Mouse (Mus musculus): ENCODE measurements around the gene Aig1. TPM values are rescaled to one million over a fixed set of nuclear protein-coding genes. Genes with fewer than 3 reads are reported as not detected.

Gene Aig1
- polyA plus RNA-seq, 1 experiment, result 0.30 TPM

DNA sequence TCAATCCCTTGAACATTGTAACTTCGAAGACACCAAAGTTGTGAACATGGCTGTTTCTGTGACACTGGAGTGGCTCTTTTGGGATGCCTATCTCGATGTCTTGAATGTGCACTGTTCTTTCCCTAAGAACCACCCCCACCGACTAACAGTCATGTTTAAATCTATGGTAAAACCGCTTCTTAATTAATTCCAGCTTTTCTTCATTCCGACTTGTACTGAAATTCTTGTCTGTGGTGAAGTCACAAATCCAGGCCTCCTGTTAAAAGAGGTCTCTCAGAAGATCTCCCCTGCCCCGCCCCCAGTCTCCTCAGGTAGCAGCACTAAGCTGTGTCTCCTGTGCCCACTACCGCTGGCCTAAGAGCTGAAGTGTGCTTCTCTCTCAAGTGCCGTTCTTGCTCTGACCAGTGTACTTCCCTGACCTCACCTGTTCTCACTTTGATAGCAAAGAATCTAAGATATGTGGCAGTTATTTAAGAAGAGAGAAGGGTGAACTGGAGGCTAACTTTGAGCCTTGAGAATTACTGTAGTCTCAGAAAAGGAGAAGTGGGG lies 157.4 kb downstream of the Aig1 start:
- Histone ChIP-seq H3K9me3 (ENCODE audit: control insufficient read depth, low read length) (no peaks in the 10 kb centered on the region), H3K4me1 (ENCODE audit: control insufficient read depth) (no peaks in the 10 kb centered on the region), H3K36me3 (ENCODE audit: control insufficient read depth) (no peaks in the 10 kb centered on the region), H3K4me3 (replicated peaks) (no peak overlapping the region), H3K27me3 (ENCODE audit: control insufficient read depth) (no peaks in the 10 kb centered on the region)
- no peak for TF ChIP-seq TAL1 (IDR thresholded peaks at IDR 0.05; ENCODE audit: low read length)
- no peak for TF ChIP-seq GATA1 (IDR thresholded peaks at IDR 0.05; ENCODE audit: low read length)

DNA sequence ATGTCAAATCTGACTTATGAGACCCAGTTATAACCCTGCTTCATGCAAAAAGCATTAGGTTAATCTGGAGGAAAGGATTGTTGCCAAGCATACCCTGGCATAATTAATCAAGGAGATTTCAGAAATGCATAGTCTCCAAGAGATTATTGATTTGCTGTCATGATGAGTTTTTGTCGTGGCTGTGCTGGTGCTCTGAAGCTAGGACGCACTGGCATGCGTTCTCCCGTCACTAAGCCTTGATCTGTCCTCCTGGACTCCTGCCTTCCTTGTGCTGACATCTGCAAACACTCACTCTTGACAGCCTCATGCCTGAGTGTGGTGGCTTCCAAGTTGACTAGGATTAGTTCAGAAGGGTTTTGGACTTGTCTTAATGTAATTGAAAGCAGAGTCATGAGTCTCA lies 163.0 kb downstream of the Aig1 start:
- TF ChIP-seq GATA1 (IDR thresholded peaks at IDR 0.05; ENCODE audit: low read length), result no peak
- TF ChIP-seq TAL1 (IDR thresholded peaks at IDR 0.05; ENCODE audit: low read length), result no peak
- Histone ChIP-seq H3K9me3 (ENCODE audit: control insufficient read depth, low read length) (no peaks in the 10 kb centered on the region), H3K4me1 (ENCODE audit: control insufficient read depth) (no peaks in the 10 kb centered on the region), H3K36me3 (ENCODE audit: control insufficient read depth) (no peaks in the 10 kb centered on the region), H3K27me3 (ENCODE audit: control insufficient read depth) (no peaks in the 10 kb centered on the region), H3K4me3 (replicated peaks) (no peak overlapping the region)

DNA sequence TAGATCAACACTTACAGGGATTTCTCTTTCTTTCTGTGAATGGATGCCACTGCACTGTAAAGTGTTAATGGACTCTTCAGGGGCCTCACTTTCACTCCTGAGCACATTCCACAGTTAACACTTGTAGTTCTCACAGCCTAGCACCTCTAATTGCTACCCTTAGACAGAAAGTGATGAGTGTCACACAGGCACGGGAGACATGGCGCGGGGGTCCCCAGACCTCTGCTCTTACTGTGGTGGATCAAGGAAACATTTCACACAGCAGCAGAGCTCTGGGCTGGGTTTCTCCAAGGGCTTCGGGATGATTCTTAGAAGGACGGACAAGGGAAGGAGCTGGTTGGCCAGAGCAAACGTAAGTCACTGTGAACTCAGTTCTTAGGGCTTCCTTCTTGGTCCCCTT lies 166.1 kb downstream of the Aig1 start:
- no peaks in the 10 kb centered on the region for H3K27me3 ChIP-seq (ENCODE audit: control insufficient read depth)
- TF ChIP-seq GATA1 (IDR thresholded peaks at IDR 0.05; ENCODE audit: low read length) (no peak), TAL1 (IDR thresholded peaks at IDR 0.05; ENCODE audit: low read length) (no peak)
- no peaks in the 10 kb centered on the region for H3K4me1 ChIP-seq (ENCODE audit: control insufficient read depth)
- H3K4me3 ChIP-seq (replicated peaks), result no peak overlapping the region
- H3K36me3 ChIP-seq (ENCODE audit: control insufficient read depth), result no peaks in the 10 kb centered on the region
- no peaks in the 10 kb centered on the region for H3K9me3 ChIP-seq (ENCODE audit: control insufficient read depth, low read length)

DNA sequence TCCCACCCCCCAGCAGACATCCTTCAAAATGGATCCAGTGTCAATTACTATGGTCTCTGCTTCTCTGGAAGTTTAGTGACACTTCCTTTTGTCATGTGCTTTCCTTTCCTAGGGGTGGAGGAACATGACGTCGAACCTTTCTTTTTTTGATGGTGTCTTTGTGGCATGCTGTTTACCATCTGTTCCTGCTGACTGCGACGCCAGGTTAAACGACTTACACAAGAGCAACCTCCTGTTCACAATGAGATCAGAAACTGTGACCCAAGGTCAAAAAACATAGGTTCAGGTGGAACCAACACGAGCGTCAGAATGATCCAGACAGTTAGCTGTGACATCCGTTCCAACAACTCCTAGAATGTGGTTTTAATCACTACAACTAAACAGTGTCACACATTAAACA lies 166.7 kb downstream of the Aig1 start:
- H3K27me3 ChIP-seq (ENCODE audit: control insufficient read depth), result no peaks in the 10 kb centered on the region

DNA sequence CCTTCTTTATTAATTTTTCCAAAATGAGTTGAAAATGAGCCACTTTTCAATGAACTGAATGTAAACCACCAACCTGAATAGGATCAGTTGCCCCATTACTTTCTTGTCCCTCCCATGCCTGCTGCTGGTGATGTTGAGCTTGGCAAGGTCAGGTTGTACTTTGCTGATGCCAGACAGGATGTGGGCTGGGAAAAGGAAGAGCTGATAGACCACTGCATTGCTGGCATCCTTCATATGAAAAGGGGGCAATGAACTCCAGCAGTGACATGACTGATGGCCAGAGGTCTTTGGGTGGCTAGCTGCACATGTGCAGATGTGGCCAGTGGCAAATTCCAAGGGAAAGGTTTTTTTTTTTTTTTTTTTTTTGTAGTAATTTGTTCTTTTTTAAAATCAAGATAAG lies 172.5 kb downstream of the Aig1 start:
- TF ChIP-seq GATA1 (IDR thresholded peaks at IDR 0.05; ENCODE audit: low read length) (no peak), TAL1 (IDR thresholded peaks at IDR 0.05; ENCODE audit: low read length) (no peak)
- no peaks in the 10 kb centered on the region for H3K27me3 ChIP-seq (ENCODE audit: control insufficient read depth)
- H3K36me3 ChIP-seq (ENCODE audit: control insufficient read depth), result no peaks in the 10 kb centered on the region
- no peaks in the 10 kb centered on the region for H3K9me3 ChIP-seq (ENCODE audit: control insufficient read depth, low read length)
- H3K4me1 ChIP-seq (ENCODE audit: control insufficient read depth), result no peaks in the 10 kb centered on the region
- H3K4me3 ChIP-seq (replicated peaks), result no peak overlapping the region

More for the DNA sequence above, 166.7 kb downstream of the Aig1 start:
- H3K36me3 ChIP-seq (ENCODE audit: control insufficient read depth), result no peaks in the 10 kb centered on the region
- TF ChIP-seq TAL1 (IDR thresholded peaks at IDR 0.05; ENCODE audit: low read length), result no peak
- no peak for TF ChIP-seq GATA1 (IDR thresholded peaks at IDR 0.05; ENCODE audit: low read length)
- H3K4me1 ChIP-seq (ENCODE audit: control insufficient read depth), result no peaks in the 10 kb centered on the region
- H3K4me3 ChIP-seq (replicated peaks), result no peak overlapping the region
- no peaks in the 10 kb centered on the region for H3K9me3 ChIP-seq (ENCODE audit: control insufficient read depth, low read length)

DNA sequence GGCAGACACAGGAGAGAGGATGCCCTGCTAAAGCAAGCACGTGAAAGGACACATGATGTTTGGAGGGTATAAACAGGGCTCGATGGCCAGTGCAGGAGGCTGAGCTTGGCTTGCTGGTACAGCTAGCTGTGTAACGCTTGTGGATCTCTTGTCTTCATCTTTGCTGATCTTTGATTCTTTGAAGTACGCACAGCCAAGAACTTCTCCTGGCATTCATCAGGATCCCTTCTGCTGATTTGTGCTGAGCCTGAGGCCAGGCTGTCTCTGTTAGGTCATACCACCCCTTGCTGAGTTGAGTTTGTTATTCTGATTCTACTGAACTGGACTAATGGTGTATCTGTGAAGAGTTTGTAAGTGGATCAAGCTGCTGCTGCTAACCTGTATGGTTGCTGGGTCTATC lies 175.5 kb downstream of the Aig1 start:
- Histone ChIP-seq H3K27me3 (ENCODE audit: control insufficient read depth) (no peaks in the 10 kb centered on the region), H3K4me3 (replicated peaks) (no peak overlapping the region), H3K9me3 (ENCODE audit: control insufficient read depth, low read length) (no peaks in the 10 kb centered on the region), H3K4me1 (ENCODE audit: control insufficient read depth) (no peaks in the 10 kb centered on the region), H3K36me3 (ENCODE audit: control insufficient read depth) (no peaks in the 10 kb centered on the region)
- TF ChIP-seq GATA1 (IDR thresholded peaks at IDR 0.05; ENCODE audit: low read length) (no peak), TAL1 (IDR thresholded peaks at IDR 0.05; ENCODE audit: low read length) (no peak)

DNA sequence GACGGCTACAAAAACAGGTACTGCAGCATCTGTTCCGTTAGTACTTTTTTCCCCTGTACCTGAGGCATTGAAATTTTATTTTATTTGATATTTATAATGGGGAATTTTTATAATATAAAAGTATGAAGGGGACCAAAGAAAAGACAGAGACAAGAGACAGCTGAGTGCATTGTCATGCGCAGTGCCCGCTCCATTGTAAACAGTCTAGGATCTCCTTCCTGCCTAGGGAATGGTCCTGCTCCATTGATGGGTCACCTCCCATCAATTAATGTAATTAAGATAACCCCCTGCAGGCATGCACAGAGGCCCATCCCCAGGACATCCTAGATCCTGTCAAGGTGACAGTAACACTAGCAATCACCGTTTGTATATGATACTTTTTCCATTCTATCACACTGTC lies 178.0 kb downstream of the Aig1 start:
- Histone ChIP-seq H3K4me1 (ENCODE audit: control insufficient read depth) (peaks cover 4% of the 10 kb centered on the region), H3K4me3 (replicated peaks) (no peak overlapping the region), H3K36me3 (ENCODE audit: control insufficient read depth) (no peaks in the 10 kb centered on the region), H3K9me3 (ENCODE audit: control insufficient read depth, low read length) (no peaks in the 10 kb centered on the region), H3K27me3 (ENCODE audit: control insufficient read depth) (no peaks in the 10 kb centered on the region)
- TF ChIP-seq GATA1 (IDR thresholded peaks at IDR 0.05; ENCODE audit: low read length), result no peak
- TF ChIP-seq TAL1 (IDR thresholded peaks at IDR 0.05; ENCODE audit: low read length), result no peak

DNA sequence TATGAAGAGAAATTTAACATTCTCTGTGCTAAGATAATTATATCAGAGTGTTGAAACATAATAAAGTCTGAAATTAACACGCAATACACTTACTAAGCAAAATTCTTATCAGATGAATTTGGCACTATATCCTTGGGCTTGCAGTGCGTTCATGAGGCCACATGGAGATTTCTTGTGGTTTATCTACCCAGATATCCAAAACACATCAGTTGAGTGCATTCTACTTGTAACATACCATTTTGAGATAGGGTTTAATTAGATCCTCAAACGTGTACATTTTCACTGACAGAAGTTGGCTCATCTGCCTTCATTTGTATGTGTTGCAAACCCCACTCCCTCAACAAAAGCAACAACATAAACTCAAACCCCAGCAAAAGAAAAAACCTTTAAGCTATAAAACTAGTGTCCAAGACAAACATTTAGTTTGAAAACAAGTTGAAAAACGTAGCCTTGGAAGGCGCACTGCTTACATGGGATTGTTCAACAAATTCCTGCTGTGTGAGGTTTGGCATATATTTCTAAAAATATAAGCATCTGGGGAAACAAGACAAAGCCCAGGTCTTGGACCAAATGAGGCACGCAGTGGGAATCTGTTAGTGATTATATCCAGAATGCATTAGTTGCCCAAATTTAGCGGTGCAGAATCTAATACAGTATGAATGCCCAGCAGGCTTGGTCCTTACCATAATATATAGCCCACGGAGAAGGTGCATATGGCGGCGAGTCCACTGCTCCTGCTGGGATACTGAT lies 178.8 kb downstream of the Aig1 start:
- TF ChIP-seq TAL1 (IDR thresholded peaks at IDR 0.05; ENCODE audit: low read length) (no peak), GATA1 (IDR thresholded peaks at IDR 0.05; ENCODE audit: low read length) (no peak)
- Histone ChIP-seq H3K36me3 (ENCODE audit: control insufficient read depth) (no peaks in the 10 kb centered on the region), H3K9me3 (ENCODE audit: control insufficient read depth, low read length) (no peaks in the 10 kb centered on the region), H3K27me3 (ENCODE audit: control insufficient read depth) (no peaks in the 10 kb centered on the region), H3K4me1 (ENCODE audit: control insufficient read depth) (peaks cover 4% of the 10 kb centered on the region), H3K4me3 (replicated peaks) (no peak overlapping the region)

DNA sequence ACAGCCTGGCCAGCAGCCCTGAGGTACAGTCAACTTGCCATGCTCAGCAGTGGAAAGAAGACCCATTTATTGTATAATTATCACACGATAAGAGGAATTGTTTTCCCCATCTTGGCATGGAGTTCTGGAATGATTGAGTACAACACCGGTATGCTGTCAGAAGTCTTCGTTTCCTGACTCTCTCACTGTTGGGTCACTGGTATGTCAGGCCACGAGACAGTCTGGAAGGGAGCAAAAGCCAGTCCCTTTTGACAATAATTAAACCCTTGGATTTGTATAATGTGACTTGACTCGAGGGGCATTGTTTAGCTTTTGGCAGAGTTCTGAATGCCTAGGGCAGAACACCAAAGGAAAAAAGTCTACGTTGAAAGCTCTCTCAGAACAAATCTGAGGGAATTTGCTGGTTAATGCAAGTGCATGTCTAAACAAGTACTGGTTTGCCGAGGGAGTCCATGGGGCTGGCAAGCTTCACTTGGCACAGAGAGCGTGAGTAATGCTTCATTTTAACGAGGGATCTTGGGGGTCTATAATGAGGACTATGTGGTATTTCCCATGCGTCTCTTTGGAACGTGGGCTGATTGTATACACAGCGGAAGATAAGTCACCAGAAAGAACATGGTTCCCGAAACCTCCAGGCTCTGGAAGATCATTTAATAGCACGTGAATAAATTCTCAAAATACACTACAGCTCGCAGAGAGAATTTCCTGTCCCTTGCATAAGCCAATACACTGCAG lies 180.2 kb downstream of the Aig1 start:
- no peaks in the 10 kb centered on the region for H3K27me3 ChIP-seq (ENCODE audit: control insufficient read depth)
- no peaks in the 10 kb centered on the region for H3K9me3 ChIP-seq (ENCODE audit: control insufficient read depth, low read length)
- TF ChIP-seq GATA1 (IDR thresholded peaks at IDR 0.05; ENCODE audit: low read length) (no peak), TAL1 (IDR thresholded peaks at IDR 0.05; ENCODE audit: low read length) (no peak)
- no peaks in the 10 kb centered on the region for H3K36me3 ChIP-seq (ENCODE audit: control insufficient read depth)
- H3K4me1 ChIP-seq (ENCODE audit: control insufficient read depth), result peaks cover 4% of the 10 kb centered on the region
- no peak overlapping the region for H3K4me3 ChIP-seq (replicated peaks)

Data from erythroblast, embryonic 14.5 days (primary cell).